Mouse (Mus musculus): ENCODE results near the gene Irgc1.

- TF ChIP-seq CTCF (IDR thresholded peaks at IDR 0.05) (no peak), POLR2A (IDR thresholded peaks at IDR 0.05; ENCODE audit: insufficient read depth, low read depth, low read length) (no peak)
Measured at GRCm38 (mm10) chr7:24423107-24423763, 28.9 kb downstream of the Irgc1 start.
